Mouse (Mus musculus): Measurements from ENCODE around the gene Fkbp11.

DNA sequence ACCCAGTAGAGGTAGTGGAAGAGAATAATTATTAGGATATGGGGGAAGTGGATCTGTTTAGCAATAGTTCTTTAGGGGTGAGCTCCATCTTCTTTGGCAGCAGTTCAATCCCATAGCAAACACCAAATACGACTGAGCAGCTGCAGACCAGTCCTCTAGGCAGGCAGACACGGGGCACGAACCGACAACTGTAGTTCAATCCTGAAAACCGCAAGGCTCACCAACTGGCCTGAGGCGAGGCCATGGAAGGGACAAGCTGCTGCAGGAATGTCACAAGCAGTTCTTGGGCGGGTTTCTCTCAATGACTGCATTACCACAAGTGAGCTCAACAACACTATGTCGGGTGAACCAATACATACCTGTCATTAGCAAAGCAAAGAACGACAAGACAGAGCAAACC lies 23.7 kb downstream of the Fkbp11 start:
- TF ChIP-seq CTCF (IDR thresholded peaks at IDR 0.05; ENCODE audit: low read depth) (no peak), EP300 (IDR thresholded peaks at IDR 0.05; ENCODE audit: low read depth) (no peak)
